Mouse (Mus musculus): ENCODE results near the gene AA467197. TPM values are rescaled to one million over a fixed set of nuclear protein-coding genes. Genes with fewer than 3 reads are reported as not detected.
A peak's percentile ranks its signal among the peaks of the same experiment; 100 is the strongest.

AA467197 gene
- 0.52 and 1.9 TPM in 2 replicates for polyA plus RNA-seq (2015; fragmentation: Nextera tagmentation; extraction: Ambion mirVana)

DNA sequence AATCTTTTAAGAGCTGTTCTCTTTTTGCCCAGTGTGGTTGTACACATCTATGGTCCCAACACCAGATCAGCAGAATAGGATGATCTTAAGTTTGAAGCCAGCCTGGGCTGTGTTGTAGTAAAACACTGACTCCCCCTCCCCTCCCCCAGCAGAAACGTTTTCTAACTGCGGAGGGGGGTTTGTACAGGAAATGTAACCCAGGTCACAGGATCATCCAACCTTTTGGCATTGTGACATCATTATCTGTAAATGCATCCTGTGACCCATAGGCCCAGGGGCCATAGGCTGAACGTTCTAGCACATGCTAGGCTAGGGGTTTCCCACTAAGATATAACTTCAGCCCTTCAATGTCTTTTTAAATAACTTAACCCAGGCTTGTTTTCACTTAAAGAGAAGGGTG, at the start of gene AA467197:
Gene AA467197 (plus strand): TSS at position 301 of the 400 bp plus-strand sequence.
- no peak within 1 kb of the TSS for H3K27ac ChIP-seq
- WGBS, result 42% methylated on average over 3 of the region's 3 CpGs
- H3K4me2 ChIP-seq, result peak within 1 kb of the TSS; percentile 81
- H3K9me3 ChIP-seq (replicated peaks), result no peaks in the 10 kb centered on the region
- H3K27me3 ChIP-seq, result peaks cover 27% of the 10 kb centered on the region
- peak within 1 kb of the TSS; percentile 51 for H3K4me3 ChIP-seq
- H3K9ac ChIP-seq, result 0 out of 2 replicates have a peak within 1 kb of the TSS, but pooled peaks have one; percentile 44
- H3K4me1 ChIP-seq (replicated peaks), result peaks cover 13% of the 10 kb centered on the region
- no peak for ATAC-seq (replicated peaks; ENCODE audit: insufficient number of reproducible peaks, insufficient read depth, low FRiP score, low read depth)
- peaks cover 9% of the 10 kb centered on the region; the same call in 1 of the 2 replicates for H3K36me3 ChIP-seq

DNA sequence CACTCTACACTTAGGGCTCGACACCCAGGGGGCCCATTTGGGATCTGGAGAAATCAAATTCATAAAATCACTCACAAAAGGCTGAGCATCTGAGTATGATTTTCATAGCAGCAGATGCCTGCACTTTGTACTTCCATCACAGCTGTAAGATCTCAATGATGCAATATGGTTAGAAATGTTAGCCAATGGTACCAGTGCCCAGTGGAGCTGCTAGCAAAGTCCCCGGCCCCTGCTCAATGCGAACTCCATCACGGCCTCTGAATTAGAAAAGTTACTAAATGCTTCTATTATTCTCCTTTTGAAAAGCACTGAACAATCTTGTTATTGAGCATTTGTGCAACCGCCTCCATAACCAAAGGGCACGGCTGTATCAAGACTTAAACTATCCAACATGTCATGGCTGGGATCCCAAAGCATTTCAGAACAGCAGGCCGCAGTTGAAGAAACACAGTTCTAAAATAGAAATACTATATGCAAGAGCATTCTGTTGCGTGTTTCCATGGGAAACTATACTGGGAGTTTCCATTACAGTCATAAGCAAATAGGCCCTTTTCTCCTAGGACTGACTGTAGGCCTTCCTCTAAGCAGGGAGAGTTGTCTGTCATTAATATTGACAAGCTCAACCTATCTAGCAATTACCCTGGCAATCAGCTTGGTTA, 48.8 kb upstream of the AA467197 start:
- H3K9me3 ChIP-seq (replicated peaks), result no peaks in the 10 kb centered on the region
- no peak overlapping the region for H3K9ac ChIP-seq
- H3K36me3 ChIP-seq, result no peaks in the 10 kb centered on the region
- 82% methylated on average over 8 of the region's 8 CpGs for WGBS
- no peaks in the 10 kb centered on the region for H3K4me1 ChIP-seq (replicated peaks)
- no peaks in the 10 kb centered on the region for H3K27me3 ChIP-seq
- H3K4me3 ChIP-seq, result no peak overlapping the region
- no peak for ATAC-seq (replicated peaks; ENCODE audit: insufficient number of reproducible peaks, insufficient read depth, low FRiP score, low read depth)
- H3K4me2 ChIP-seq, result no peak overlapping the region
- H3K27ac ChIP-seq, result no peak overlapping the region

DNA sequence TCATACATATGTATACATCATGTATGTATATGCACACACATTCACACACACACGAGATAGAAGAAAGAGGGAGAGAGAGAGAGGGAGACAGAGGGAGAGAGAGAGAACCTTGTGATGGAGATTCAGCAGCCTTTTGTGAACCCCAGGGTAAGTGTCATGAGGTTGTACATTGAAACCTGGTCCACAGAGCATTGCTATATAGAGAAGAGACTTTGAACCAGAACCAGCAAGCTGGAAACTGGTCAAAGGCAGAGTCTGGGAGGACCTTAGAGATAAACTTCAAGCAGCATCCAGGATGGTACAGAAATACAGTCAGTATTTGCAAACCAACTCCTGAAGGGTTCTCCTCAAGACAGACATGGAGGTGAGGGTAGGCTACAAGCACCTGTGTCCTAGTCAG, 46.4 kb upstream of the AA467197 start:
- 78% methylated on average over 1 of the region's 1 CpGs for WGBS
- Histone ChIP-seq H3K27me3 (no peaks in the 10 kb centered on the region), H3K9me3 (replicated peaks) (no peaks in the 10 kb centered on the region), H3K4me2 (no peak overlapping the region), H3K27ac (no peak overlapping the region), H3K36me3 (no peaks in the 10 kb centered on the region), H3K4me1 (replicated peaks) (no peaks in the 10 kb centered on the region), H3K4me3 (no peak overlapping the region), H3K9ac (no peak overlapping the region)
- no peak for ATAC-seq (replicated peaks; ENCODE audit: insufficient number of reproducible peaks, insufficient read depth, low FRiP score, low read depth)

DNA sequence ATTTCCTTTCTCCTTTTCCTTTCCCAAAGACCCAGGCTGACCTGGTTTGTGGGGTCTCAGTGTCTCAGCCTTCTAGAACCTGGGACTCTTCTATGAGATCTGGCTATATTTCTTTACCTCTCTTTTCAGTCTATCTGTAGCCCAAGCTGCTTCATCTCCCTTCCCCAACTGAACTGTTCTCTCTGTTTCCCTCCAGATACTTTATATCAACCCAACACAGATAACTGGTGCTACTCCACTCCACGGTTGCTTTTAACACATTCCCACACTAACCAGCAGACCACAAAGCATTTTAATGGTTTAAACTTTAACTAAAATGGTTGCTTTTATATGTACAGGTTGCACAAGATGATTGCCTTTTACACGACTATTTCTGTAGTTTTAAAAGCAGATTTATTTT, 45.6 kb upstream of the AA467197 start:
- Histone ChIP-seq H3K27ac (no peak overlapping the region), H3K9me3 (replicated peaks) (no peaks in the 10 kb centered on the region), H3K9ac (no peak overlapping the region), H3K4me3 (no peak overlapping the region), H3K4me2 (no peak overlapping the region), H3K27me3 (no peaks in the 10 kb centered on the region), H3K36me3 (no peaks in the 10 kb centered on the region), H3K4me1 (replicated peaks) (no peaks in the 10 kb centered on the region)
- 44% methylated on average over 2 of the region's 2 CpGs for WGBS
- no peak for ATAC-seq (replicated peaks; ENCODE audit: insufficient number of reproducible peaks, insufficient read depth, low FRiP score, low read depth)

DNA sequence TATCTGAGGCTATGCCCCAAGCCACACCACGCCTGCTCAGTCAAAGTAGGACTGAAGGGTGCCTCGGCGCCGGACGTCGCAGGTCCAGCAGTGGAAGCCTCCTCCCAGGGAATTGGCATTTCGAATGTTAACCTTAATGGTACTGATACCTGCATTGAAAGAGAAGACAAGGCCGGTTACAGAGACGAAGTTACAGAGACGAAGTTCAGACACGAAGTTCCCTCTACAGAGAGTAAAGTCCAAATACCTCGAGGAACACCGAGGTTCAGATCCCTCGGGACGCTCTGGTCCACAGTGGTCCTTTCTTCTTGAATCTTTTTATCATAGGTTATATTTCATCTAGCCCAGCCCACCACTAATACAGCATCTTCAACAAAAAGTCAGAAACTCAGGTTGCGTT, 41.3 kb upstream of the AA467197 start:
- WGBS, result 86% methylated on average over 16 of the region's 16 CpGs
- Histone ChIP-seq H3K36me3 (no peaks in the 10 kb centered on the region), H3K27ac (no peak overlapping the region), H3K4me1 (replicated peaks) (no peaks in the 10 kb centered on the region), H3K27me3 (no peaks in the 10 kb centered on the region), H3K4me3 (no peak overlapping the region), H3K4me2 (no peak overlapping the region), H3K9ac (no peak overlapping the region), H3K9me3 (replicated peaks) (no peaks in the 10 kb centered on the region)
- ATAC-seq (replicated peaks; ENCODE audit: insufficient number of reproducible peaks, insufficient read depth, low FRiP score, low read depth), result no peak

DNA sequence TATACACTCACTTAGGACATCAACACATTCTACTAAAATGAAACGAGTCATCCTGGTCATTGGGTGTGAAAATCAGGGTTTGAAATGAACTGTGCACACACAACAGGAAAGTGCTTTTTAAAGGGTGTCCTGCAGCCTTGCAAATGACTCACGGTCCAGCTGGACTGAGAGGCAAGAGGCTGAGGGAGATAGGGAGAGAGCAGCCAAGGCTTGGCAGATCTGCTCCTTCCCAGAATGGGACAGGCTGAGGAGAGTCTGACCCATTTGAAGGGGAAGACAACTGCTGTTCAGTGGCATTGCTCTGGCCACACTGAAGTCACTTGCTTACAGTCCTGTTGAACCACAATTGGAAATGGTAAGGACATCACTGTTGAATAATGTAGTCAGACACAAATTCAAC, 37.0 kb upstream of the AA467197 start:
- Histone ChIP-seq H3K27ac (no peak overlapping the region), H3K36me3 (no peaks in the 10 kb centered on the region), H3K9ac (no peak overlapping the region), H3K4me3 (no peak overlapping the region), H3K27me3 (no peaks in the 10 kb centered on the region), H3K4me2 (no peak overlapping the region), H3K9me3 (replicated peaks) (no peaks in the 10 kb centered on the region), H3K4me1 (replicated peaks) (no peaks in the 10 kb centered on the region)
- WGBS, result 56% methylated on average over 2 of the region's 2 CpGs
- ATAC-seq (replicated peaks; ENCODE audit: insufficient number of reproducible peaks, insufficient read depth, low FRiP score, low read depth), result no peak

DNA sequence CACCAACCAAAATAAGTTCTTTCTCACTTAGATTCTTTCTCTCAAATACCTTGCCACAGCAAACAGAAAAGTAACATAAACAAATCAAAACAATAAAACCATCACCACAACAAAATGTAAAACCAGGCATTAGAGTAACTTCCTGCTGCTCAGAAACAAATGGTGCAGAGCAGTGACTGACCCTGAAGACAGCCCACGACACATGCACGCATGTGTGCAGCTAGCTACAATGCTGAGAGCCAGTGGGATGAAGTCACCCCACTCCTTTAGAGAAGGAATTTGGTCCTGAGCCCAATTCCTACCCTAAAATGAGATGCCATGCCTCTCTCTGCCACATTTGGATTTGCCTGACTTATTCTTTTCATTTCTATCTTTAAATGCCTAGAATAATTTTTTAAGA, 35.4 kb upstream of the AA467197 start:
- Histone ChIP-seq H3K4me3 (no peak overlapping the region), H3K27ac (no peak overlapping the region), H3K4me1 (replicated peaks) (no peaks in the 10 kb centered on the region), H3K27me3 (no peaks in the 10 kb centered on the region), H3K9me3 (replicated peaks) (no peaks in the 10 kb centered on the region), H3K4me2 (no peak overlapping the region), H3K9ac (no peak overlapping the region), H3K36me3 (no peaks in the 10 kb centered on the region)
- no peak for ATAC-seq (replicated peaks; ENCODE audit: insufficient number of reproducible peaks, insufficient read depth, low FRiP score, low read depth)
- 64% methylated on average over 2 of the region's 2 CpGs for WGBS

DNA sequence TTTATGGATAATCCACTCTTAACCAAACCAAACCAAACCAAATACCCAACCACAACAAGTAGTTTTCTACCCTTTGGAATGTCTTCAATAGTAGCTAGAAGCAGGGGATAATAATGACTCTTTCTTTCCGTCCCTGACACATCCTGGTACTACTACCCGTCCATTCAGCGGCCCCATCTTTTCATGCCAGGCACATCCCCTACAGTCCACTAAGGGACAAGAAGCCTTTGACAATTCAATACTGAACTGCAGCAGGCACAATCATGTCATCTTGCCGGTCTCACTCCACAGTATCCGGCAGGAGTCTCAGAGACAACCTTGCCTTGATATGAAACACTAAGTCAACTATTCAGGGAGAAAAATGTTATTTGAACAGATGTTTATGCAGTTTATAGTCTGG, 31.0 kb upstream of the AA467197 start:
- Histone ChIP-seq H3K4me2 (no peak overlapping the region), H3K9ac (no peak overlapping the region), H3K27me3 (peaks cover 3% of the 10 kb centered on the region; the same call in 1 of the 2 replicates), H3K36me3 (no peaks in the 10 kb centered on the region), H3K4me3 (no peak overlapping the region), H3K4me1 (replicated peaks) (peaks cover 3% of the 10 kb centered on the region; the same call in 1 of the 2 replicates), H3K9me3 (replicated peaks) (no peaks in the 10 kb centered on the region), H3K27ac (no peak overlapping the region)
- no peak for ATAC-seq (replicated peaks; ENCODE audit: insufficient number of reproducible peaks, insufficient read depth, low FRiP score, low read depth)
- 75% methylated on average over 5 of the region's 5 CpGs for WGBS

DNA sequence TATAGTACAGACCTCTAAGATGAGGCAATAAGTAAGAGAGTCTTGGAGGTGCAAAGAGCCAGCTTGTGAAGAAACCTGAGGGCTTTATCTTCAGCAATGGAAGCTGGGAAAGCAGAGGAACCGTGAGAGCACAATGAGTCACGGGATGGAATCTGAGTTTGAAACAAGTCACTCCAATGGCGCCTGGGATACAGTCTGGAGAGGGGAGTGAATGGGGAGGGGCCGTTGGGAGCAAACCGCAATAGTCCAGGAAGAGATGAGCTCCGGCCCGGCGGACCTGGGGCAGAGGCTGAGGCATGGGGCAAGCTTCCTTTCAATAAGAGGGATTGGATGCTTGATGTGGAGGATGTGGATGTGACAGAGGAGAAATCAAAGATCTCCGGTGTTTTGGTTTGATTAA, 28.0 kb upstream of the AA467197 start:
- ATAC-seq (replicated peaks; ENCODE audit: insufficient number of reproducible peaks, insufficient read depth, low FRiP score, low read depth), result no peak
- H3K4me3 ChIP-seq, result no peak overlapping the region
- H3K9me3 ChIP-seq (replicated peaks), result no peaks in the 10 kb centered on the region
- no peaks in the 10 kb centered on the region for H3K36me3 ChIP-seq
- peaks cover 8% of the 10 kb centered on the region; the same call in 1 of the 2 replicates for H3K27me3 ChIP-seq
- no peak overlapping the region for H3K4me2 ChIP-seq
- no peak overlapping the region for H3K27ac ChIP-seq
- no peak overlapping the region for H3K9ac ChIP-seq
- H3K4me1 ChIP-seq (replicated peaks), result peaks cover 9% of the 10 kb centered on the region
- 60% methylated on average over 9 of the region's 9 CpGs for WGBS

DNA sequence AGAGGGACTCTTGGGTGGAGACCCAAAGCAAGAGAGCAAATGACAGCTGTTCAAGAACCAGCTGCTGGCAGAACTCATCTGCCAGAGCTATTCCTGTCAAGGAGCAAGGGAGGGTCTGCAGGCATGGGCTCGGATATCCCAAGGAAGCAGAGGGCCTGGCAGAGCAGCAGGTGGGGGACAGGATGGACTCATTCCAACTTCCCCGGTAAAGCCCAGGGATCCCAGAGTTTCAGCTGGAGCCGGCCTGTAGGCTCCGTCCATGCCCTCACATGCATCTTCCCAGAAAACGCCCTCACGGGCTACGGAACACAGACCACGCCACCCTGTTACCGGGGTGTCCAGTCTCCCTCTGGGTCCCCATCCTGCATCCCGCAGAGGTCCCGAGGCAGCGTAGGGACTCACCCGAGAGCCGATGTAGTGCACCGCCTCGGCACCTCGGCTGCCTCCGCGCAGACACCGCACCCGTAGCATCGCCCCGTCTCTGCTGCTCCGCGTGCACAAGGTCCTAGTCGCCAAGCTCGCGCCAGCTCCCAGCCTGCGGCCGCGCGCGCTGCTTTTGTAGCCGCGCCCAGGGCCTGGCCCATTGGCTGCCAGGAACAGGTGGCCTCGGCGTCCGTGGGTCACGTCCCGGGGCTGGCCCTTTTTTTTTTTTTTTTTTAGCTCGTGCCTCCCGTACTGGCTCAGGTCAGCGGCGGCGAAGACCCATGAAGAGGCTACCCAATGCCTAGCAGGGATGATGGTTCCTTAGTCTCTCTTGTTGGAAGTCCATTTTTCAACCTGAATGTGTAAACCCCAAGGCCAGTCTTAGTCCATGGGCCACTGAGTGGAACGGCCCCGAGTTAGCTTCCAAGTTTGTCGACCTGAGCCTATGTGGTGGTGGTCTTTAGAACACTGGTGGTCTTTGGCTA, 25.8 kb upstream of the AA467197 start, which contains the start of gene Gatm:
Gene Gatm (minus strand): TSS at position 558 of the 908 bp plus-strand sequence.
- peak within 1 kb of the TSS; percentile 62 for H3K9ac ChIP-seq
- H3K27ac ChIP-seq, result no peak within 1 kb of the TSS
- peak within 1 kb of the TSS; percentile 96 for H3K4me2 ChIP-seq
- H3K27me3 ChIP-seq, result peaks cover 8% of the 10 kb centered on the region; the same call in 1 of the 2 replicates
- no peaks in the 10 kb centered on the region for H3K9me3 ChIP-seq (replicated peaks)
- peaks cover 9% of the 10 kb centered on the region for H3K4me1 ChIP-seq (replicated peaks)
- 4% methylated on average over 48 of the region's 48 CpGs for WGBS
- H3K36me3 ChIP-seq, result no peaks in the 10 kb centered on the region
- peak within 1 kb of the TSS; percentile 62 for H3K4me3 ChIP-seq
- ATAC-seq (replicated peaks; ENCODE audit: insufficient number of reproducible peaks, insufficient read depth, low FRiP score, low read depth), result peak; percentile 80

DNA sequence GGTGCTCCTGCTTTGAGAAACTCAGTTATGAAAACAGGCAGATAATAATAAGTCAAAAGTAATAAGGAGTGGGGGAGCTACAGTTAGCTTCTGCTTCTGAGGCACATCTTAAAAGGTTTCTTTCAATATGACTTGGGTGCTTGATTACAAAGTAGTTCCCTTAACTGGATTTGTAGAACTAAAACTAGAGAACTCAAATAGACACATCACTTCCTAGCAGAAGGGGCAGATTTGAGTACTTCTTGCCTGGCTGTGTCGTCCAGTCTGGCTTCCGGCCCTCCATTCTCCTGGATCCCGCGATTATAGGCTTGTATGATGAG, 25.2 kb upstream of the AA467197 start:
- peak overlapping the region; percentile 62 for H3K4me3 ChIP-seq
- 78% methylated on average over 4 of the region's 4 CpGs for WGBS
- peak overlapping the region; percentile 96 for H3K4me2 ChIP-seq
- H3K27me3 ChIP-seq, result peaks cover 8% of the 10 kb centered on the region; the same call in 1 of the 2 replicates
- no peak overlapping the region for H3K9ac ChIP-seq
- peaks cover 9% of the 10 kb centered on the region for H3K4me1 ChIP-seq (replicated peaks)
- ATAC-seq (replicated peaks; ENCODE audit: insufficient number of reproducible peaks, insufficient read depth, low FRiP score, low read depth), result no peak
- H3K9me3 ChIP-seq (replicated peaks), result no peaks in the 10 kb centered on the region
- H3K27ac ChIP-seq, result no peak overlapping the region
- no peaks in the 10 kb centered on the region for H3K36me3 ChIP-seq

All from heart, embryonic 15.5 days (tissue).